Mouse (Mus musculus): ENCODE results near the gene Gfer.

Gfer gene

GRCm38 (mm10) chr17:24696011-24696697, at the start of gene Gfer, which contains the start of gene Noxo1:
Gene Gfer (minus strand): TSS chr17:24696156.
Gene Noxo1 (plus strand): TSS chr17:24696234.
- DNase-seq (ENCODE audit: low spot score in 2 of 2) = peak; percentile 71 to 84

- no peak for DNase-seq (ENCODE audit: low spot score in 2 of 2)
Measured at GRCm38 (mm10) chr17:24744381-24744780, 48.4 kb upstream of the Gfer start.

GRCm38 (mm10) chr17:24743896-24744295, 47.9 kb upstream of the Gfer start:
- DNase-seq (ENCODE audit: low spot score in 2 of 2) = no peak

- no peak for DNase-seq (ENCODE audit: low spot score in 2 of 2)
Measured at GRCm38 (mm10) chr17:24742307-24742706, 46.4 kb upstream of the Gfer start.

GRCm38 (mm10) chr17:24739926-24740325, 44.0 kb upstream of the Gfer start:
- DNase-seq (ENCODE audit: low spot score in 2 of 2) = no peak

GRCm38 (mm10) chr17:24738238-24738637, 42.3 kb upstream of the Gfer start:
- DNase-seq (ENCODE audit: low spot score in 2 of 2) = no peak

GRCm38 (mm10) chr17:24737135-24737810, 41.3 kb upstream of the Gfer start:
- DNase-seq (ENCODE audit: low spot score in 2 of 2) = no peak

GRCm38 (mm10) chr17:24736330-24737051, 40.5 kb upstream of the Gfer start, which contains the start of gene Msrb1:
Gene Msrb1 (plus strand): TSS chr17:24736642.
- peak; percentile 93 to 97 for DNase-seq (ENCODE audit: low spot score in 2 of 2)

GRCm38 (mm10) chr17:24735446-24735845, 39.5 kb upstream of the Gfer start:
- DNase-seq (ENCODE audit: low spot score in 2 of 2) = no peak

GRCm38 (mm10) chr17:24734513-24734912, 38.6 kb upstream of the Gfer start:
- no peak for DNase-seq (ENCODE audit: low spot score in 2 of 2)

GRCm38 (mm10) chr17:24733434-24734050, 37.6 kb upstream of the Gfer start:
- DNase-seq (ENCODE audit: low spot score in 2 of 2) = no peak

GRCm38 (mm10) chr17:24732233-24732935, 36.4 kb upstream of the Gfer start:
- no peak for DNase-seq (ENCODE audit: low spot score in 2 of 2)

GRCm38 (mm10) chr17:24730787-24731186, 34.8 kb upstream of the Gfer start:
- no peak for DNase-seq (ENCODE audit: low spot score in 2 of 2)

GRCm38 (mm10) chr17:24729067-24729466, 33.1 kb upstream of the Gfer start:
- no peak for DNase-seq (ENCODE audit: low spot score in 2 of 2)

GRCm38 (mm10) chr17:24728184-24728583, 32.2 kb upstream of the Gfer start:
- no peak for DNase-seq (ENCODE audit: low spot score in 2 of 2)

GRCm38 (mm10) chr17:24727618-24728017, 31.7 kb upstream of the Gfer start, which contains the start of gene Rpl3l:
Gene Rpl3l (plus strand): TSS chr17:24727820.
- DNase-seq (ENCODE audit: low spot score in 2 of 2) = no peak

GRCm38 (mm10) chr17:24725637-24726390, 29.9 kb upstream of the Gfer start:
- DNase-seq (ENCODE audit: low spot score in 2 of 2) = no peak

GRCm38 (mm10) chr17:24724184-24724583, 28.2 kb upstream of the Gfer start, which contains the start of gene Ndufb10:
Gene Ndufb10 (minus strand): TSS chr17:24724478.
- DNase-seq (ENCODE audit: low spot score in 2 of 2) = peak; percentile 89 to 98

GRCm38 (mm10) chr17:24723881-24724180, 27.9 kb upstream of the Gfer start:
- DNase-seq (ENCODE audit: low spot score in 2 of 2) = no peak

GRCm38 (mm10) chr17:24723122-24723880, 27.3 kb upstream of the Gfer start:
- no peak for DNase-seq (ENCODE audit: low spot score in 2 of 2)

Measured in thymus, postnatal 10 days (tissue).